Mouse (Mus musculus): ENCODE data around the gene Ccdc85a.
"Not testable (repeated sequence)": the region's sequence is repeated elsewhere in the genome, so short reads cannot be mapped to it uniquely, and the experiment has no call there.

The Ccdc85a gene

DNA sequence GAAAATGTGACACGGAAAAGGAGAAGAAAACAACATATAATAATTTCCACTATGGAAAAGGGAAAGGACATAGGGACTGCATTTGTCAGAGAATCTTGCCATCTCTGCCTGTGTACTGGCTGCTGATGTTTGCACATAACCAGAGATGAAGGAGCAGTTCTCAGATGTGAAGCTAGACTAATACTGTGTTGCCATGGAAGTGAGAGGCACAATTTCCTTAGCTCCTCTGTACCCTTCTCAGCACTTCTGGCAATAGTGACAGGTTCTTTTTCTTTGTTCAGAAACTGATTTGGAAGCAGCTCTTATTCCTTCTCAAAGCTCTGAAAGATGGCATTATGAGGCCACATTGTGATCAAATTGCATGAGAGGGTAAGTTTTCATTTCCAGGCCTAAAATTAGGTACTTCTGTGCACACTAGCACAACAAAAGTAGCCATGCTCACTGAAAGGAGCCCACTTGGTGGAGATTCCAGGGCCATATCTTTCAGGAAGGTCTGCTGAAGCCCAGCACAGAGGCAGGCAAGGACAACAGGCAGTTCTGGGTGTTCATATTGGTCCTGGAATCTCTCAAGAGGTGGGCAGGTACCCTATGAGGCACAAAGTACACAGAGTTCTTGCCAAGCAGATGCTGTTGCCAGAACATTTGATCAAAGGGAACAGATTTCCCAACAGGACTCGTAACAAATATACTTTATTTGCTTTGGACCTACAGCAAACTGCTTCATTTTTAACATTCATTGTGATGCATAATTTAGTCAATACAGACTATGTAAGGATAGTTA is 161.5 kb downstream of the Ccdc85a start:
- DNase-seq, result no peak

DNA sequence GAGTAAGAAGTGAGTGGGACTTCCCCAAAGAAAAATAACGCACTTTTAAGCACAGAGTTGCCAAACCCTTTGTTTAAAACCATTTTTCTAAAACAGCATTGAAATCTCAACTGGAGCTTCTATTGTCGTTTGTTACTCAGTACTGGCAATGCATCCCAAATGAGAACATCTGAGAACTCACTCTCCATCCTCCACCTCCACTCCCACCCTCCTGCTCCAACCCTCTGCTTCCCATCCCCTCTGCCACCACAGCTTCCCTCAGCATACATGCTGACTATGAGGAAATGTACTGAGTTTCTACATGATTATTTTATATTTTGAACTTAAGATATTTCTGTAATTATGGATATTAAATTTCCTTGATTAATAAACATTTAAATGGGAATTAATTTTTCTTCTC is 168.3 kb downstream of the Ccdc85a start:
- no peak for DNase-seq

DNA sequence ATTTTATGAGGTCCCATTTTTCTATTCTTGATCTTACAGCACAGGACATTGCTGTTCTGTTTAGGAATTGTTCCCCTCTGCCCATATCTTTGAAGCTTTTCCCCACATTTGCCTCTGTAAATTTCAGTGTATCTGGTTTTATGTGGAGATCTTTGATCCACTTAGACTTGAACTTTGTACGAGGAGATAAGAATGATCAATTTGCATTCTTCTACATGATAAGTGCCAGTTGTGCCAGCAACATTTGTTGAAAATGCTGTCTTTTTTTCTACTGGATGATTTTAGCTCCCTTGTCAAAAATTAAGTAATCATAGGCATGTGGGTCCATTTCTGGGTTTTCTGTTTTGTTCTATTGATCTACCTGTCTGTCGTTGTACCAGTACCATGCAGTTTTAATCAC is 174.2 kb downstream of the Ccdc85a start:
- DNase-seq, result not testable (repeated sequence)

DNA sequence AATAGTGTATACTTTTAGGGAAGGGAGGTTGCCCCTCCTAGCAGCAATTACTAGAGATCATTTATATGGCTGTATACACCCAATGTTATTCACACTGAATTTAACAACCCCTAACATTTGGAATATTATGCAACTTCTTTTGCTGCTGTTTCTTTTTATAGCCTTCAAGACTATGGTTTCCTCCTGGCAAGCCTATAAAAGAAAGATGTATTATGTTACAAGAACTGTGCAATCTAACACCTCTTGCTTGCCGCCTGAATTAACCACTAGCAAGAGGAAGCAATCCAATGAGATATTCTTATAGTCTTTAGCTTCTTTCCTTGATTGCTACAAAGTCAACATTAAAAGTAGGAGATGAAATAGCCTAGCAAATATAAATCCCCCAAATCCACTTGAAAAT is 187.0 kb downstream of the Ccdc85a start:
- no peak for DNase-seq

DNA sequence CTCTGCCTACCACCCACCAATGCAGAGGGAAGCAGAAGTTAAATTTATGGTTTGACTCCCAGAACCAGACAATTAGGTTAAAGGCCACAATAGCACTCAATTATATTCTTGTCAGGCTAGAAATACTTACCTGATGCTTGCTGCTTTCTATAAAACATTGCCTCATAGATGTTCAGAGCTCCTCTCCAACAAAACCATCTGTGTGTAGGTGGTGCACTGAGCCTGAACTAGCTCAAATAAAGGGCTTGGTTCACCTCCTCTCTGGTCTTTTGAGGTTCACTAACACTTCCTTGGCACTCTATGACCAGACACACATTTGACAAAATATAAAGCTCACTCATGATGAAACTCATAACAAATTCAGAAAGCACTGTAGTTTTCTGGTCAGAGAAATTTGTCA is 208.2 kb downstream of the Ccdc85a start:
- DNase-seq, result peak; percentile 31

DNA sequence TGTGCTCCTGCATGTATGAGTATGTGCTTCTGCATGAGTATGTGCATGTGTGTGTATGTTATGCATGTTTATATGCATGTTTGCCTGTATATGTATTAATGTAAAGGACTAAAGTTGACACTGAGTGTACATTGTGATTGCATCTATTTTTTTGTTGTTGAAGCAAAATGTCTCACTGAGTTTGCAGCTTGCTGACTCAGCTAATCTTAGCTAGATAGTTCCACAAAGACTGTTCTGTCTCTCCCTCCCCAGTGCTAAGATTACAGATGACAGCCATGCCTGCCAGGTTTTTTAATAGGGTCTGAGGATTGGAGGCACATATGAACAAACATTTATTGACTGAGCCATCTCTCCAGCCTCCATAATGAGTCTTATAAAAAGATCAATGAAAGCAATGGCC is 209.5 kb downstream of the Ccdc85a start:
- DNase-seq, result no peak

DNA sequence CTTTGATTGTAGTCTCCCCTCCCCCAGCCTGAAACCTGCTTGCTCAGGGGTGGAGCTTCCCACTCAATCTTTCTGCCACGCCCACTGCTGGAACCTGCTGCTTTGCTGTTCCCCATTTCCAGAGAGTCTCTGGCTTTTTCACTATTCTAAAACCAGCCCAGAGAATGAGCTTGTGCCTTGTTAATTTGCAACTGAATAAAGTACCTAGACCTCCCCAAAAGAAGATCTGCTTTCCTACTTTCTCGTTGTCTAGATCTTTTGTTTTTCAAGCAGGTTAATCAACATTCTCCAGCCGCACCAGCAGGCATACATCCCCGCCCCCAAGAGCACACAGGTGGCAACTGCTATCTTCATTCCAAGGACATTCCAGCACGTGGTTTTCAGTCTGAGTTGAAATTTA is 212.7 kb downstream of the Ccdc85a start:
- peak; percentile 40 for DNase-seq

DNA sequence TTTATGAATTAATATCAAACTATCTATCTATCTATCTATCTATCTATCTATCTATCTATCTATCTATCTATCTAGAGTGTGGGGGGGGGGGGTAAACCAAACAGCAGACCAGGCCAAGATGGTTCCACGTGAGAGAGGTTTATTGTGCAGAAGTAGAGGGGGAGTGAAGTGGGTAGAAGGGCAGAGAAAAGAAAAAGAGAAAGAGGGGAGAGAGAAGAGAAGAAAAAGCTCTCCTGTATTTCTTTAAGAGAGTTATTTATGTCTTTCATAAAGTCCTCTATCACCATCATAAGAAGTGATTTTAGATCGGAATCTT is 218.2 kb downstream of the Ccdc85a start:
- no peak for DNase-seq

DNA sequence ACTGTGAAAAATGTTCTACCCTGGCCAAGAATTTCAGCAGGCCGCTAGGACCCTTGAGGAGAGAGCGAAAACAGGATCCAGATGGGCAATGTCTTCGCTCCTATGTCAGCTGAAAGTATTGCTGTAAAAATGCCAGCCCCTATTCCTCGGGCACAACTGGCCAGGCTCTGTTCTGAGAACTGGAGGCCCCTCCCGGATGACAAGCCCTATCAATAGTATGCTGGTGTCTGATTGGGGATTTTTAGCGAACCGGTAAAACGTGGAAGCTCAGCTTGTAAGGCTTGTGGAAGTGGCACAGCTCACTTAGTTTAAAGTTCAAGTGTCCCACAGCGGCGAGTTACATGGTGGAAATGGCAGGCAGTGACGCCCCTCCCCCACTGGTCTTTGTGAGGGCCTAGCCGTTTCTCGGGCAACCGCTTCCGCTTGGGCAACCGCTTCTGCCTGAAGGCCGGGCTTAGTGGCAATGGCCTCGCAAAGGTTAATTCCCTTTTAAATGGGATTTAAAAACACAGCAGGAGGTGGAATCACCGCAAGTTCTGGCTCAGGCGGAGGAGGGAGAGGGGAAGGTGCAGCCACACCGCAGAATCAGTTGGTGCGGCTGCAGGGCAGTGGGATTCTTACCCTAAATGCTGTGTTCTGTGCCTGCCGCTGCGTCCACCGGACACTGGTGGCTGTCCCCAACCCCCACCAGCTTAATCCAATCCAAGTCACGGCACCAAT is 218.8 kb downstream of the Ccdc85a start:
- peak; percentile 98 for DNase-seq

DNA sequence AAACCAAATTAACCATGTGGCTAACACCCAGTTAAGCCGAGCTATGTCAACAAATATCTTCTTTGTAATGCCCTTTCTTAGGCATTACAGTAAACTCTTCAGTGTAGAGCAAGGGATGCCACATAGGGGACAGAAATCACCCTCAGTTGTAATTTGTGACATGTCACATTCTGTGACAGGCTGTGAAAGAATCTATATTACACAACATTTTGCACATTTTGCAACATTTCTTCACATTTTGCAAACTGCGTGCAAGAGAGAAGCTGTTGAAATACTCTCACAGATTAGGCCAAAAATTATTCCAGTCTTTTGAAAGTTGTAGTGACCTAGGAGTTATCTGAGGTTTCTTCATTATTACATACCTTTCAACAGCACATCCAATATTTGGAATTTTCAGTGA is 240.7 kb downstream of the Ccdc85a start:
- DNase-seq, result no peak

DNA sequence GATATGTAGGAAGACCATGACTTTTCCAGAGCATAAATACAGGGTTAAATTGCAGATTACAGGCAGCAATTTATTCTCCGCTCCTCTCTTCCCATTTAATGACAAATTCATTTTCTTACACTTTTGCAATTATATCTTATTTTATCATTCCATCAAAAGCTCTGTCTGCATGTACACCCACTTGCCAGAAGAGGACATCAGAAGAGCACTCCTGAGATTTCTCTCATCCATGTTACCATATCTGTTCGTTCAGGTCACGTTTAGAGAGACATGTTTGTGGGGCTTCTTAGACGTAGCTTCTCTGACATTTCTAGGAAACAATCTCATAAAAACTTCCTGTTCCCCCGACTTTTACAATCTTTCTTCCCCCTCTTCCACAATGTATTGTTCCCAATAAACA is 242.2 kb downstream of the Ccdc85a start:
- no peak for DNase-seq

DNA sequence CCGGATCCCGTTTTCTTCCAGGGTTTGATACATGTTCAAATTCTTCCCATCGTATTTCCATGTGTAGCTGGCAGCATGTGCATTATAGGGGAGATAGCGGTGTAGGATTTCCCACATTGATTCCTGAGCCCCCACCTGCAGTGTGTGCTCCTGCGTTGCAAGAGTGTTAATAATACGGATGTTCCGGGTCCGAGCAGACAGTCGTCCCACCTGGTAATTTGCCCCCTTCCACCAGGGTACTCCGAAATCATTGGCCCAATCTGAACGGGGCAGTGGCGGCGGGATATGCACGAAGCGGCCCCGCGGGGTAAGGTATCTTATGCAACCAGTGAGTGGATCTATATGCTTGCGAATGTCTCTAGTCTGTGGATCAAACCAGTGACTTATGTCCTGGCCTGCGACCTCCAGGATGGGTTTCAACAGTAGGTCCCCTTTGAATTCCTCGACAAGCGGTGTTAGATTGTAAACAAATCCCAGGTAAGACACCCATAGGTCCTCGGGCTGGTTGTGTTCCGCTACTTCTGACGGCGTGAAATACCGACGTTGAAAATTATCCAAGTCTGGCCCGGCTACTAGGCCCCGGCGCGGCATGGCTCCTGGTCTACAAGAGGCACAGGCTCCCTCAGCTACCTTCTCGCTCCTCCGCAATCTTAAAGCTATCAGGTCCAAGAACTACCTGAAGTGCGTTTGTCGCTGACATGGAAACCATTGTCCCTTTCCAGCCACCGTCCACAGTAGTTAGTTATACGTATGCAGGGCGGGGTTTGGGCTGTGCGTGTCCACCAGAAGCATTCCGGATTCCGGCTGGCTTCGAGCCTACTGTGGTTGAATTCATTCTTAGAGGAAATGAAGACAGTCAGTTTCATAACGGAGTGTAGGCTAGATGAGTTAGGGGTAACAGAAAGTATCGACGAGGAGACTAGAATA is 244.6 kb downstream of the Ccdc85a start, which contains the start of gene Gm6685:
Gm6685 (minus strand) TSS at position 644 of the 927 bp plus-strand sequence.
- DNase-seq, result peak; percentile 89
